Mouse (Mus musculus) lung, postnatal 0 days (tissue): Measurements from ENCODE around the gene Col4a1.

Source experiments
- CTCF ChIP-seq: IDR thresholded peaks from 2 replicates; pipeline ENCODE4 v1.5.1; 2016; ENCODE audit warnings: antibody characterized with exemption, mild to moderate bottlenecking
- EP300 ChIP-seq: IDR thresholded peaks from 2 replicates; pipeline ENCODE4 v1.6.1; 2016; ENCODE audit warnings: antibody characterized with exemption, mild to moderate bottlenecking, control low read depth

GRCm38 (mm10) chr8:11308570-11308998 is 4.0 kb downstream of the Col4a1 start:
- no peak for TF ChIP-seq CTCF
- TF ChIP-seq EP300, result no peak
